Mouse (Mus musculus): ENCODE results near the gene Spdef. TPM values are rescaled to one million over a fixed set of nuclear protein-coding genes. Genes with fewer than 3 reads are reported as not detected.

Spdef gene
- polyA plus RNA-seq, 1 experiment from 2014 or later: 0.15 TPM

GRCm38 (mm10) chr17:27703961-27704621, 24.7 kb downstream of the Spdef start:
- ATAC-seq (replicated peaks; ENCODE audit: low FRiP score) (no peak), DNase-seq (ENCODE audit: low spot score) (no peak)
- WGBS: 69% methylated on average over 5 of the region's 5 CpGs

GRCm38 (mm10) chr17:27702518-27702917, 26.2 kb downstream of the Spdef start:
- Histone ChIP-seq H3K4me2 (ENCODE audit: low read depth, low read length, severe bottlenecking) (peak overlapping the region; percentile 54), H3K4me3 (ENCODE audit: low read depth, low read length) (peak overlapping the region; percentile 25), H3K36me3 (ENCODE audit: control insufficient read depth, insufficient read depth, low read length) (no peaks in the 10 kb centered on the region), H3K4me1 (replicated peaks; ENCODE audit: control insufficient read depth, insufficient read depth, low read length) (no peaks in the 10 kb centered on the region; the same call in 1 of the 2 replicates), H3K9me3 (ENCODE audit: control insufficient read depth, low read length) (no peaks in the 10 kb centered on the region), H3K27me3 (ENCODE audit: control insufficient read depth, insufficient read depth, low read length) (no peaks in the 10 kb centered on the region; the same call in 1 of the 2 replicates), H3K27ac (ENCODE audit: low read depth, low read length) (no peak overlapping the region), H3K9ac (ENCODE audit: low read length) (peak overlapping the region; percentile 44)
- peak; percentile 89 for DNase-seq (ENCODE audit: low spot score)
- peak; percentile 53; the same call in 1 of the 2 replicates for ATAC-seq (replicated peaks; ENCODE audit: low FRiP score)
- 2% methylated on average over 34 of the region's 34 CpGs for WGBS

More at GRCm38 (mm10) chr17:27703961-27704621, 24.7 kb downstream of the Spdef start:
- no peak overlapping the region for H3K4me2 ChIP-seq (ENCODE audit: low read depth, low read length, severe bottlenecking)
- H3K4me3 ChIP-seq (ENCODE audit: low read depth, low read length): no peak overlapping the region
- H3K27me3 ChIP-seq (ENCODE audit: control insufficient read depth, insufficient read depth, low read length): no peaks in the 10 kb centered on the region; the same call in 1 of the 2 replicates
- peaks cover 5% of the 10 kb centered on the region; the same call in 1 of the 2 replicates for H3K4me1 ChIP-seq (replicated peaks; ENCODE audit: control insufficient read depth, insufficient read depth, low read length)
- no peak overlapping the region for H3K27ac ChIP-seq (ENCODE audit: low read depth, low read length)
- no peaks in the 10 kb centered on the region for H3K36me3 ChIP-seq (ENCODE audit: control insufficient read depth, insufficient read depth, low read length)
- no peaks in the 10 kb centered on the region for H3K9me3 ChIP-seq (ENCODE audit: control insufficient read depth, low read length)
- no peak overlapping the region for H3K9ac ChIP-seq (ENCODE audit: low read length)

DNA sequence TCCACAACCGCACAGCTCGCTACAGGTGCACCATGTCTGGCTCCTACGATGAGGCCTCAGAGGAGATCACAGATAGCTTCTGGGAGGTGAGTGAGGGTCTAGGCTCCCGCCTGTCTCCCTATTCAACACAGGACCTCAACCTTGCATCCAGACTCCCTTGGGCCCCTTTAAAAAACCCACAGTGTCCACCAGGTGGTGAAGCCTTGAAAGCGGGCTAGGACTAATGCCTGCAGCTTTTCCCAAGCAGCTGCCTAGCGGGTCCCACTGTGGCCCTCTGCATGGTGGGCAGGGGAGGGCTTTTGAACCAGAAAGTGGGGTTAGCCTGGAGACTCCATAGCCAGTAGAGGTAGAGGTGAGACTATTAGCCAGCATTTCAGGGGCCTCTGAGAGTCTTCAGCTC, 26.9 kb downstream of the Spdef start:
- Histone ChIP-seq H3K27me3 (ENCODE audit: control insufficient read depth, insufficient read depth, low read length) (no peaks in the 10 kb centered on the region; the same call in 1 of the 2 replicates), H3K4me1 (replicated peaks; ENCODE audit: control insufficient read depth, insufficient read depth, low read length) (no peaks in the 10 kb centered on the region; the same call in 1 of the 2 replicates), H3K4me2 (ENCODE audit: low read depth, low read length, severe bottlenecking) (no peak overlapping the region), H3K4me3 (ENCODE audit: low read depth, low read length) (no peak overlapping the region), H3K27ac (ENCODE audit: low read depth, low read length) (no peak overlapping the region), H3K36me3 (ENCODE audit: control insufficient read depth, insufficient read depth, low read length) (no peaks in the 10 kb centered on the region), H3K9me3 (ENCODE audit: control insufficient read depth, low read length) (no peaks in the 10 kb centered on the region), H3K9ac (ENCODE audit: low read length) (no peak overlapping the region)
- no peak for DNase-seq (ENCODE audit: low spot score)
- no peak for ATAC-seq (replicated peaks; ENCODE audit: low FRiP score)
- WGBS: 72% methylated on average over 6 of the region's 6 CpGs

GRCm38 (mm10) chr17:27700812-27701211, 27.9 kb downstream of the Spdef start:
- H3K9me3 ChIP-seq (ENCODE audit: control insufficient read depth, low read length): no peaks in the 10 kb centered on the region
- no peak overlapping the region for H3K27ac ChIP-seq (ENCODE audit: low read depth, low read length)
- no peak overlapping the region for H3K4me3 ChIP-seq (ENCODE audit: low read depth, low read length)
- WGBS: 74% methylated on average over 2 of the region's 2 CpGs
- ATAC-seq (replicated peaks; ENCODE audit: low FRiP score) (no peak), DNase-seq (ENCODE audit: low spot score) (no peak)
- no peaks in the 10 kb centered on the region; the same call in 1 of the 2 replicates for H3K4me1 ChIP-seq (replicated peaks; ENCODE audit: control insufficient read depth, insufficient read depth, low read length)
- no peak overlapping the region for H3K9ac ChIP-seq (ENCODE audit: low read length)
- H3K27me3 ChIP-seq (ENCODE audit: control insufficient read depth, insufficient read depth, low read length): no peaks in the 10 kb centered on the region
- H3K4me2 ChIP-seq (ENCODE audit: low read depth, low read length, severe bottlenecking): no peak overlapping the region
- no peaks in the 10 kb centered on the region for H3K36me3 ChIP-seq (ENCODE audit: control insufficient read depth, insufficient read depth, low read length)

DNA sequence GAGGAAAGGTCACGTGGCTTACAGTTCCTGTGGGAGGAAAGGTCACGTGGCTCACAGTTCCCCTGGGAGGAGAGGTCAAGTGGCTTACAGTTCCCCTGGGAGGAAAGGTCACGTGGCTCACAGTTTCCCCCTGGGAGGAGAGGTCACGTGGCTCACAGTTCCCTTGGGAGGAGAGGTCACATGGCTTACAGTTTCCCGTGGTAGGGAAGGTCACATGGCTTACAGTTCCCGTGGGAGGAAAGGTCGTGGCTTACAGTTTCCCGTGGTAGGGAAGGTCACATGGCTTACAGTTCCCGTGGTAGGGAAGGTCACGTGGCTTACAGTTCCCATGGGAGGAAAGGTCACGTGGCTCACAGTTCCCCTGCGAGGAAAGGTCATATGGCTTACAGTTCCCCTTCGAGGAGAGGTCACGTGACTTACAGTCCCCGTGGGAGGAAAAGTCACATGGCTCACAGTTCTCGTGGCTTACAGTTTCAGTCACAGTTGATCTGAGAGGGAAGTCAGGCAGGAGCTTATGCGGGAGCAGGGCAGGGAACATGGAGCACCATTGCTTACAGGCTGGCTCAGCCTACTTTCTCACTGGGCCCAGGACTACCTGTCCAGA, 29.0 kb downstream of the Spdef start:
- no peak overlapping the region for H3K27ac ChIP-seq (ENCODE audit: low read depth, low read length)
- no peak overlapping the region for H3K4me3 ChIP-seq (ENCODE audit: low read depth, low read length)
- H3K4me1 ChIP-seq (replicated peaks; ENCODE audit: control insufficient read depth, insufficient read depth, low read length): no peaks in the 10 kb centered on the region; the same call in 1 of the 2 replicates
- H3K4me2 ChIP-seq (ENCODE audit: low read depth, low read length, severe bottlenecking): no peak overlapping the region
- DNase-seq (ENCODE audit: low spot score) (no peak), ATAC-seq (replicated peaks; ENCODE audit: low FRiP score) (no peak)
- WGBS: 88% methylated on average over 17 of the region's 17 CpGs
- no peaks in the 10 kb centered on the region for H3K9me3 ChIP-seq (ENCODE audit: control insufficient read depth, low read length)
- H3K27me3 ChIP-seq (ENCODE audit: control insufficient read depth, insufficient read depth, low read length): no peaks in the 10 kb centered on the region
- H3K36me3 ChIP-seq (ENCODE audit: control insufficient read depth, insufficient read depth, low read length): no peaks in the 10 kb centered on the region
- H3K9ac ChIP-seq (ENCODE audit: low read length): no peak overlapping the region

GRCm38 (mm10) chr17:27690993-27691693, 37.6 kb downstream of the Spdef start:
- Histone ChIP-seq H3K4me2 (ENCODE audit: low read depth, low read length, severe bottlenecking) (no peak overlapping the region), H3K27ac (ENCODE audit: low read depth, low read length) (no peak overlapping the region), H3K27me3 (ENCODE audit: control insufficient read depth, insufficient read depth, low read length) (no peaks in the 10 kb centered on the region; the same call in none of the 2 replicates), H3K9me3 (ENCODE audit: control insufficient read depth, low read length) (no peaks in the 10 kb centered on the region), H3K36me3 (ENCODE audit: control insufficient read depth, insufficient read depth, low read length) (no peaks in the 10 kb centered on the region), H3K4me3 (ENCODE audit: low read depth, low read length) (no peak overlapping the region), H3K4me1 (replicated peaks; ENCODE audit: control insufficient read depth, insufficient read depth, low read length) (0 out of 2 replicates have a peak, but pooled peaks cover under 1% of the 10 kb centered on the region), H3K9ac (ENCODE audit: low read length) (no peak overlapping the region)
- WGBS: 78% methylated on average over 14 of the region's 14 CpGs
- no peak for DNase-seq (ENCODE audit: low spot score)
- no peak for ATAC-seq (replicated peaks; ENCODE audit: low FRiP score)

GRCm38 (mm10) chr17:27686395-27686794, 42.4 kb downstream of the Spdef start:
- H3K4me3 ChIP-seq (ENCODE audit: low read depth, low read length): no peak overlapping the region
- H3K4me2 ChIP-seq (ENCODE audit: low read depth, low read length, severe bottlenecking): no peak overlapping the region

DNA sequence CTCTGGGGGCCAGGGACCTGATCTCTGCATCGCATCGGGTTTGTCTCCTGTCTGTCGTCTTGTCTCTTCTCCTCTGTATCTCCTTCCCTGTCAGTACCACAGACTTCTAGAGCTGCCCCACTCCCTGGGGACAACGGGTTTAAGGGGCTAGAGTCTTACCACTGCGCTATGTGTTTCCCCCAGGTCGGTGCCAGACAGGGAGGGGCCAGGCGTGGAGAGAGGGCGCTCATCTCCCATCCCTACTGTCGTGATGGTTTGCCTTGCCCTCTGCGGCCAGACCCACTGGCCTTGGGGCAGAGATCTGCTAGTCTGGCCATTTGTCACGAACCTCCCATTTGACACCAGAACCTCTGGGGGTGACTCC, 43.2 kb downstream of the Spdef start:
- H3K4me2 ChIP-seq (ENCODE audit: low read depth, low read length, severe bottlenecking): peak overlapping the region; percentile 95
- peaks cover 8% of the 10 kb centered on the region; the same call in 1 of the 2 replicates for H3K4me1 ChIP-seq (replicated peaks; ENCODE audit: control insufficient read depth, insufficient read depth, low read length)
- H3K27ac ChIP-seq (ENCODE audit: low read depth, low read length): no peak overlapping the region
- H3K9ac ChIP-seq (ENCODE audit: low read length): peak overlapping the region; percentile 40; the same call in 1 of the 2 replicates
- H3K9me3 ChIP-seq (ENCODE audit: control insufficient read depth, low read length): no peaks in the 10 kb centered on the region
- peaks cover 4% of the 10 kb centered on the region for H3K27me3 ChIP-seq (ENCODE audit: control insufficient read depth, insufficient read depth, low read length)
- 1% methylated on average over 11 of the region's 11 CpGs for WGBS
- ATAC-seq (replicated peaks; ENCODE audit: low FRiP score) (peak; percentile 42; the same call in 1 of the 2 replicates), DNase-seq (ENCODE audit: low spot score) (no peak)
- H3K4me3 ChIP-seq (ENCODE audit: low read depth, low read length): peak overlapping the region; percentile 41
- H3K36me3 ChIP-seq (ENCODE audit: control insufficient read depth, insufficient read depth, low read length): no peaks in the 10 kb centered on the region

More at GRCm38 (mm10) chr17:27686395-27686794, 42.4 kb downstream of the Spdef start:
- DNase-seq (ENCODE audit: low spot score) (no peak), ATAC-seq (replicated peaks; ENCODE audit: low FRiP score) (no peak)
- 38% methylated on average over 5 of the region's 5 CpGs for WGBS
- Histone ChIP-seq H3K4me1 (replicated peaks; ENCODE audit: control insufficient read depth, insufficient read depth, low read length) (peaks cover 8% of the 10 kb centered on the region; the same call in 1 of the 2 replicates), H3K27ac (ENCODE audit: low read depth, low read length) (no peak overlapping the region), H3K9ac (ENCODE audit: low read length) (peak overlapping the region; percentile 12; the same call in 1 of the 2 replicates), H3K9me3 (ENCODE audit: control insufficient read depth, low read length) (no peaks in the 10 kb centered on the region), H3K36me3 (ENCODE audit: control insufficient read depth, insufficient read depth, low read length) (no peaks in the 10 kb centered on the region), H3K27me3 (ENCODE audit: control insufficient read depth, insufficient read depth, low read length) (peaks cover 4% of the 10 kb centered on the region)

Measured in forebrain, embryonic 11.5 days (tissue).